Mouse (Mus musculus) T-cell, adult 2 months (primary cell): ENCODE data around the gene Pigq.

ENCODE experiments used
- DNase-seq: peaks from one replicate; pipeline ENCODE4 v3.0.0; 2022; ENCODE audit warnings: low spot score

The Pigq gene

GRCm38 (mm10) chr17:25958771-25959494 is 14.2 kb upstream of the Pigq start:
- DNase-seq: no peak

DNA sequence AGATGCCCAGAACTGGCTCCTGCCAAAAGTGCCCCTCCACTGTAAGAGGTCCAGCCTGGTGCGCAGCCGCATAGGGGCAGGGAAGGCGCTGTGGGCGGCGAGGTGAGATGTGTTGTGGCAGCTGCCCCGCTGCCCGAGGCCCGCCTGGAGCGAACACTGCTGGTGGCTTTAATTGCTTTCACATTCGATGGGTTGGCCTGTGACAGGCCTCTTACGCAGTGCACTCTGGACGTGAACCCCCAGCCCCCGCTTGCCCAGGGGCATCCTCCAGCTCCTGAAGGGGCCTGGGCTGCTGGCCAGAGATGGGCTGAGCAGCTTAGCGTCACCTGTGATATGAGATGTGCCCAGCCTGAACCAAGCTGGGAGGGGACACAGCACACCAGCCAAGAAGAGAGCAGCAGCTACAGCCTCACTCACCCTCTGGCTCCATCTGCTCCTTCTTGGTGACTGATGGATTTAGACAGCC is 12.9 kb upstream of the Pigq start:
- no peak for DNase-seq

- no peak for DNase-seq
Observed at GRCm38 (mm10) chr17:25956631-25957030, 11.9 kb upstream of the Pigq start.

DNA sequence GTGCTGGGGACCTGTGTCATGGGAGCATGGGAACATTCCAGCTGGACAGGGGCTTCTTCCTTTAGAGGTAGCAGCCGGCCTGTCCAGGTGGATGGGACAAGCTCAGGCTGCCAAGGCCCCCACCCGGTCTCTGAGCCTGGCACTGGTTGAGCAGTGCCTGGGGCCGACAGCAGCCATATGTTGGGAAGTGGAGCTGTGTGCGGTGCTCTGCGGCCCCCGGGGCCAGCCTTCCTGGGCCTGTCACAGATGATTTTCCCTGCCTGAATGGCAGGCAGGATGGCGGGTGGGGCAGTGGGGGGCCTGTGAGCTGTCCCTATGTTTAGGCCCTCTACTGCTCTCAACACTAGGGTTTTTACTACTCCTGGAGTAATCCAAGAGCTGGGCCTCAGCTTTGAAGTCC is 11.5 kb upstream of the Pigq start:
- no peak for DNase-seq

- no peak for DNase-seq
Observed at GRCm38 (mm10) chr17:25955736-25956135, 11.0 kb upstream of the Pigq start.

GRCm38 (mm10) chr17:25954671-25955070 is 9.9 kb upstream of the Pigq start:
- no peak for DNase-seq

DNA sequence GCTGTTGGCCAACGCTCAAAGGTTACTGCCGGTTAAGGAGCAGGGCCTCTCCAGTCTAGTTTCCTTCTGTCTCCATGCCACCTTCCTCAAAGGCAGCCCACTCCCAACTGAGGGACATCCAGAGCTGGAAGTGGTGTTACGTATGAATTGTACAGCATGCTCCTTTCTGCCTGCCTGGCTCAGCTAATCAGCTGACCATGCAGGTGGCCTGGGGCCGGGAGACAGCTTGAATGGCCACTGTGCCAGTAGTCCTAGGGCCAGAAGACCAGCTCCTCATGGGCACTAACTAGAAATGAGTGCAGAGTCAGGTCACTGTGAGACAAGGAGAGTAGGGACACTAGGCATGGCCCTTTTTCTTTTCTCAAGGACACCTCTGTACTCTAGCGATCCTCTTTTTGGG is 8.4 kb upstream of the Pigq start:
- DNase-seq: no peak

DNA sequence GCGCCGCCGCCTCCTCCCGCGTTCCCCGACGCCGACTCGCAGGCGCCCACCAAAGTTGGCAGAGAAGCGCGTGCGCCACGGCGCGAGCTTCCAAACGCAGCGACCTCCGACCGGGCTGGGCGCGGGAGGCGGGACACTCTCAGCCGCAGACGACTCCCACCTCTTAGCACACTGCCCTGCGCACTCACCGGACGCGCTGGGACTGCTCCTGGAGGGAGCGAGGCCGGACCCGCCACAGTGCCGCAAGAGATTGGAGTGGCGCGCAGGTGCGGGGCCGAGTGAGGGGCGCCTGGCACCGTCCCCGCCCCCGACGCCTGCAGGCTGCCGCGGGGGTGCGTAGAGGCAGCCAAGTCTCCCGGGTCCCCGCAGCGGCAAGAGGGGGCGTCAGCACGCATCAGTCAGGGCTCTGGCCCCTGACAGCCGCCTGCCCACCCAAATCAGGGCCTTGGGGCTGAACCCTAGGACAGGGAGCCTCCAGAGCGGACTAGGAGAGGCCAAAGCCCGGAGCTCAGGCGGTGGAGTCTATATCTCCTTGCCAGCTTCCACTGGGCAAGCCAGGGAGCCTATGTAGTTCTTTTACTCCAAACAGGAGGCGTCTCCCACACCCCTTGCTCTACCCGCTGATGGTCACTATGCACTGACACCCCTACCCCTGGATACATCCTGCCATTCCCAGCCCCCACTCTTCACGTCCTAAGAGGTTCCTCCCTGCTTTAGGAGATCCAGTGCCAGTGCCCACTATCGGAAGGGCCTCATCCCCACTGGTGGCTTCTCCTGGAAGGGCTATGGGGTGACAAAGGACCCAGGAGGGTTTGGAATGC is 7.3 kb upstream of the Pigq start, which contains the start of gene A930017K11Rik:
TSS of gene A930017K11Rik (minus strand) at position 763 of the 821 bp plus-strand sequence.
- DNase-seq: no peak

GRCm38 (mm10) chr17:25951225-25951802 is 6.6 kb upstream of the Pigq start:
- DNase-seq: no peak

- DNase-seq: no peak
Observed at GRCm38 (mm10) chr17:25950706-25951105, 6.0 kb upstream of the Pigq start.

DNA sequence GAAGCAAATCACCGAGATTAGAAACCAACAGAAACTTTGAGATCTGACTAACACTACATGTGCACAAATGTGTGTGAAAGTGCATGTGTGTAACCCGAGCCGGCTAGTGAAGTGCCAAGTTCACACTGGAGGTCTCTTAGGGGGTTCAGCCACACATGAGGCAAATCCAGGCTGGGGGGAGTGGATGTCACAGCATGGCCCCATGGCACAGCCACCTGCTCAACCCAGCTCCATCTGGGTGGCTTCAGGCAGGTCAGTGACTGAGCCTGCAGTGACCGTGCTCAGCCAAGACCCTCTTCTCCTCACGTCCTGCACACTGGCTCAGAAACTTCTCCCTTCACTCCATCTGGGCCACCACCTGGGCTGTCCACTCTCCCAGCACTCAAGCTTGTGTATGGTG is 5.2 kb upstream of the Pigq start:
- no peak for DNase-seq

DNA sequence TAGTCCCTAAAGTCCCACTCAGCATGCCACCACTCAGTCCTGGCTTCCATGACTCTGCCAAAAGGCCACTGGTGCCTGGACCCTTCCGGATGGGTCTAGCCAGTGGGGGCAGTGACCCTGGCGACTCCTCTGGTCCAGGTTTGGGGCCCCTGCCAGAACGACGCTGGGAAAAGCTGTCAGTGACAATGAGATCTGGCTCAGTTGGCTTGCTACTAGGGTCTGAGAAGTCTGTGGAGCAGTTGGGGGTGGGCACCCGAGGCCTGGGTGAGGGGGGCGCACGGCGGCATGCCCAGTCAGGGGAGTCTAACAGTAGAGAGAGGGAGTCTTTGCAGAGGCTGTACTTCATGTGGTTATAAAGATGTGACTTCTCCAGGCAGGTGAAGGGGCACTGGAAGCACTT is 3.3 kb upstream of the Pigq start:
- no peak for DNase-seq

DNA sequence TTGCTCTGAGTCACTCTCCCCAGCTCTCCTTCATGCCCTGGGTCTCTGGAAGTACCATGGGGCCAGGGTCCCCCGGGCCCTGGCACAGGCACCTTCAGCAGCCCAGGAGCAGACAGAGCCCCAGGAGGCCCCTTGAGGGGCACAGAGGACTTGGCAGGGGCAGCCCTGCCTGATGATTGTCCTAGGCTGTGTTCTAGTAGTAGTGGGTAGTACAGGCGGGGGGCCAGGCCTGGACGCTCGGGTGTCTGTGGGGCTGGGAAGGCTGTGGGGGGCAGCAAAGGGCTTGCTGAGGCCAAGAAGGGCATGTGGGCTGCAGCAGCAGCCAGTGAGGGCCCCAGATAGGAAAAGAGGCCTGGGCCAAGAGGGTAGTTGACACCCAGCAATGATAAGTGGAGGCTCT is 2.8 kb upstream of the Pigq start:
- DNase-seq: no peak

DNA sequence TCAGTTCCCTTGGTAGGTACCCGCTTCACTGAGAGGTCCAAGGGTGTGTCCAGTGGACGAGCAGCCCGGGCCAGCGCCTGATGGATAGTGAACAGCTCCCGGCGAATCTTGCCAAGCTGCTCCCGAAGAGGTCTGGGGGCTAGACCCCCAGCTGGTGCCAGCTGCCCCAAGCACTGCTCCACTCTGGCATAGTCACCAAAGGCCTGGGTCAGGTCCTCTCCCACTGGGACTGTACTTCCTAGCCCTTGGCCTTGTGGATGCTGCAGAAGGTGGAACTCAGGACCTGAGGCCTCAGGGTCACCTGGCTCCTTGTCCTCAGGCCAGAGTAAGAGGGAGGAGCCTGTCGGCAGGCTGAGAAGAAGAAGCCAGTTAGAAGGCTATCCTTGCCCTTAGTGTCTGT is 2.2 kb upstream of the Pigq start:
- DNase-seq: no peak

GRCm38 (mm10) chr17:25946349-25946748 is 1.6 kb upstream of the Pigq start:
- DNase-seq: no peak

- no peak for DNase-seq
Observed at GRCm38 (mm10) chr17:25945517-25946155, 900 bp upstream of the Pigq start.

GRCm38 (mm10) chr17:25943769-25944168 is 967 bp downstream of the Pigq start:
- no peak for DNase-seq

DNA sequence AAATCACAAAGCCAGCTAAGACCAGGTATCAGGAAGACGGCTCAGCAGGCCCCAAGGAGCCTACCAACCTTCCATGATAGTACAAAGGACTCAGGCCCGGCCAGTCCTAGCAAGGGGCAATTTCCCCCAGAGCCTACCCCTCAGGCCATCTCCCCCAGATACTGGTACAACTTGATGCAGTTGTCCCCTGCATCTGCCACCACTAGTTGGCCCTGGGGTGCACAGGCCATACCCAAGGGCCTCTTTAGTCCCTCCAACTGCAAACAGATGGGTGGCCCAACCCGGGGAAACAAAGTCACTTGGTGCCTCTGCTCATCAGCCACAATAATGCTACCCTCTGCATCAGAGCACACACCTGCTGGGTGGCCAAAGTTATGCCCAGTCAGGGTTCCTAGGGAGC is 1.5 kb downstream of the Pigq start:
- no peak for DNase-seq

DNA sequence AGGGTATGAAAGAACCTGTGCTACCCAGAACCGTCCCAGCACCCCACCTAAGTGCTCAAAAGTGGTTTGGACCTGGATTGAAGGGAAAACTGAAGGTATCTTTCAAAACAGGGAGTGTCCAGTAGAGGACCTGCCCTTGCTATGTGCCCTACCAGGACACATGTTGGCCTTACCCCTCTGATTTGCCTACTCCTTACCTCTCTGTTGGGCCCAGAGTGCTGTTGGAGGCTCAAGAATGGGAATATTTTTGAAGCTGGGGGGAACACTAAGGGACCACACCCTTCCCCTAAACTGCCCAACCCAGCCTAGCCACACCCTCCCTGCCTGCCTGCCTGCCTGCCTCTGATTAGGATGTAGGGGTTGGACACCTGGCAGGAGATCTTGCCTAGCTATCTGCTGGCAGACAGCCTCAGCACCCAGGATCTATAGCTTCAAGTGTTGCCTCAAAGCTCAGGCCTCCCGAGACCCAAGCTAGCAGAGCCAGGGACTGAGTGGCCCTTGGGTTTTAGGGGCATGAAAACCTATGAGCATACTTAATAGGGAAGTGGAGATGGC is 2.1 kb downstream of the Pigq start:
- DNase-seq: no peak

- DNase-seq: peak; percentile 70
Observed at GRCm38 (mm10) chr17:25941511-25942241, 3.1 kb downstream of the Pigq start.

DNA sequence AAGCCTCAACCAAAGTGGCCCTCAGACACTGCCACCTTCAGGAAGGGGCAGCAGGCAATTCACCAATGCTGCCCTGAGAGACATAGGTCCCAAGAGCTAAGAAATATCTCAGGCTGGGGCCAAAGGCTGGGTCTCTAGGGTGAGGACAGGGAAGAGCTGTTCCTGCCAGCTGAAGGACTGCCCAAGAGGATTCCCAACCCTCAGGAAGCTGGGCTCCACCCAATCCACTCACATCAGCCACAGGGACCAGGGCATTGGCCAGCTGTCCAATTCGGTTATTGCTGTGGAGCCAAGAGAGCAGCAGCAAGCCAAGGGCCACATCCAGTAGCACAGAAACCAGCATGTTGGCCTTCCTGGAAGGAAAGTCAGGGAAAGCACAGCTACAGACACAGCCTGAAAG is 10.2 kb downstream of the Pigq start:
- DNase-seq: no peak
